Mouse (Mus musculus) layer of hippocampus, adult 8-10 months (tissue): ENCODE results near the gene Fktn. TPM values are rescaled to one million over a fixed set of nuclear protein-coding genes. Genes with fewer than 3 reads are reported as not detected.

Source experiments
- DNase-seq, 2 experiments: peaks; one replicate each; pipeline ENCODE4 v3.0.0; 2022; ENCODE audit warnings: low spot score in 2 of 2
- total RNA-seq, 4 experiments: library from RNA; stranded (reverse); gene quantifications; 2 replicates each; pipeline ENCODE4 v1.2.4; 2022

Gene Fktn
- total RNA-seq, 4 experiments from 2014 or later: 25.9 to 33.2 (median 29.3) TPM

DNA sequence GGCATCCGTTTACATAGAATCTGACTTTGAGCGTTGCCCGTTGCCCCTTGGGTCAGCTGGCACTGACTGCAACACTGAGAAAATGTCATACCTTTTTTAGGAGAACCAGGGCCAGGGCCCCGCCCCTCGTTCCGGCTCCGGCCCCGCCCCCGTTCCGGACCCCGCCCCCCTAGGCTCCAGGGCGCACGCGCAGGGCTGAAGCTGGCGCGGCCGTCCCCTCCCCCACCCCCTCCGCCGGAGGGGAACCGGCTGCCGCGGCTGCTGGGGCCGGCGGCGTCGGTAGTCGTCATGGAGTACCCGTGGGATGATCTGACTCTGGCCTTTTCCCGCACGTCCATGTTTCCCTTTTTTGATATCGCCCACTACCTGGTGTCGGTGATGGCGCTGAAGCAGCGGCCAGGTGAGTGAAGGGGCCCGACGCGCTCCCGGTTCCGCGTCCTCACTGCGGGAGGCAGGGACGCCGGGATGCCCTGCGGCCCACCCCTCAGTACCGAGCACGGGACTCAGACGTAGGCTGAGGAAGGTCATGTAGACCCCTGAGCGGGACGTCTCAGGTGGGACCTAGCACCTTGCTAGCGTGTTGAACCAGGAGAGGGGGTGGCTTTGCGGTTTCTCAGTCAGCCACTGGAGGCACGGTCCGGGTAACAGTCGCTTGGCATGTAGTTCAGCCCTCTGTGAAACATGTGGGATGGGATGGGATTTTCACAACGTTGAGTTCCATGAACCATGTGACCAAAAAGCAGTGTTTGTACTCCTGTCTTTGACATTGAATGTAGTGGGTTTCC lies 112.2 kb downstream of the Fktn start, which contains the start of gene Tmem38b:
Tmem38b (plus strand) TSS at position 225 of the 785 bp plus-strand sequence.
- peak; percentile 32 to 43 for DNase-seq

DNA sequence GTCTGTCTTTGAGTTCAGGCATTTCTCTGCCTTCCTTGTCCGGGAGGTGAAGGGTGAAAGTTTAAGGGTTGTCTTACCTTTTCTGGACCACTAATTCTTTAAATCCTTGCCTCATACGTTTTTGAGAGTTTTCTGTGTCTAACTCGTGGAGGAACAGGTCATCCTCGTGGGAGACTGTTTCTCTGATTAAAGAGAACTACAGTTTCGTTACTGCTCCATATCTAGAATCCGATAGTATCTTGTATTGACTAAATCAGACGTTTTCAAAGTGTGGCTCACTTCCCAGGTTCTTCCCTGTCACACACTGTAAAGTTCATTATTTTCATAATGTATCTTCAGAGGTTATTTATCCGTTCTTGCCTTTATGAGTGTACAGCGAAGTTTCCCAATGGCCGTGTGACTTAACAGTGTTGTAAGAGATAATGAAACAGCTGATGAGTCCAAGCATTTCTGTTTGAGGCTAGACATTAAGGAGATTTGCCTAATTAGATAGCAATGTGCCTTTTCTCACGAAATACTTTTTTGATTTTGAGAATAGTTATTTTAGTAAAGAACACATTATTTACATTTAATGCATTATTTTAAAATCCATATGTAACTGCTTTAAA lies 112.9 kb downstream of the Fktn start:
- DNase-seq: no peak

Other genes with a start within 250 kb of the Fktn start
- 10 to 100 TPM; 29.1 to 41.2 (median 36.7) TPM for gene Fsd1l, start 82.5 kb upstream of the Fktn start, total RNA-seq
- under 1 TPM; 0.10 to 0.20 (median 0.15) TPM for gene Tal2, start 65.7 kb downstream of the Fktn start, total RNA-seq
- 10 to 100 TPM; 13.4 to 18.8 (median 17.3) TPM for gene Tmem38b, start 112.0 kb downstream of the Fktn start, total RNA-seq